Mouse (Mus musculus) mature B cell (primary cell): ENCODE data around the gene Sumo1.

Experiments used
- in situ Hi-C: fragments of 300-500 bp; cut with MboI; formaldehyde crosslinking; loops from 2 replicates; pipeline ENCODE4 v1.14.3; 2019

The Sumo1 gene

GRCm38 (mm10) chr1:59549036-59549675 lies 121.5 kb downstream of the Sumo1 start:
- in situ Hi-C loops: no loop called here

GRCm38 (mm10) chr1:59548486-59548885 lies 122.1 kb downstream of the Sumo1 start:
- in situ Hi-C loops: no loop called here

- in situ Hi-C loops: no loop called here
These were observed 126.7 kb downstream of the Sumo1 start for GRCm38 (mm10) chr1:59543911-59544310.

- in situ Hi-C loops: no loop called here
These were observed 128.4 kb downstream of the Sumo1 start for GRCm38 (mm10) chr1:59542231-59542630.

GRCm38 (mm10) chr1:59541271-59542020 lies 129.2 kb downstream of the Sumo1 start:
- in situ Hi-C loops: no loop called here

- in situ Hi-C loops: no loop called here
These were observed 130.0 kb downstream of the Sumo1 start for GRCm38 (mm10) chr1:59540537-59541148.

GRCm38 (mm10) chr1:59538381-59538780 lies 132.3 kb downstream of the Sumo1 start:
- in situ Hi-C loops: no loop called here
